Mouse (Mus musculus): ENCODE results near the gene Arg1. TPM values are rescaled to one million over a fixed set of nuclear protein-coding genes. Genes with fewer than 3 reads are reported as not detected.

Arg1 gene
- total and polyA plus RNA-seq, 3 experiments, result 0.26 TPM; not detected in 2

GRCm38 (mm10) chr10:24924296-24924695 lies 3.0 kb downstream of the Arg1 start:
- Histone ChIP-seq H3K79me2 (ENCODE audit: control insufficient read depth, insufficient read depth, low read length, poor library complexity) (no peaks in the 10 kb centered on the region), H3K9me3 (replicated peaks; ENCODE audit: insufficient read depth, low read length) (no peaks in the 10 kb centered on the region), H3K9ac (ENCODE audit: control insufficient read depth, low read depth, low read length, poor library complexity, severe bottlenecking) (no peak overlapping the region), H3K27ac (ENCODE audit: control insufficient read depth, low read depth, low read length) (no peak overlapping the region), H3K36me3 (ENCODE audit: control insufficient read depth in 1 of 2, insufficient read depth in 2 of 2, low read length in 2 of 2) (no peaks in the 10 kb centered on the region), H3K4me3 (ENCODE audit: control insufficient read depth in 1 of 2, insufficient read depth in 1 of 2, low read depth in 2 of 2, low read length in 2 of 2) (no peak overlapping the region), H3K27me3 (ENCODE audit: control insufficient read depth in 1 of 2, insufficient read depth in 2 of 2, low read length in 2 of 2) (no peaks in the 10 kb centered on the region), H3K4me1 (ENCODE audit: control insufficient read depth in 1 of 2, insufficient read depth in 2 of 2, low read length in 2 of 2) (no peaks in the 10 kb centered on the region)
- no peak for DNase-seq (ENCODE audit: low read depth, low spot score)
- TF ChIP-seq JUND (IDR thresholded peaks at IDR 0.05; ENCODE audit: low read depth, low read length) (no peak), HCFC1 (IDR thresholded peaks at IDR 0.05; ENCODE audit: low read depth, low read length) (no peak), NELFE (IDR thresholded peaks at IDR 0.05; ENCODE audit: low read depth, low read length) (no peak), SIN3A (IDR thresholded peaks at IDR 0.05; ENCODE audit: low read length) (no peak), ZKSCAN1 (IDR thresholded peaks at IDR 0.05; ENCODE audit: low read depth, low read length) (no peak), MXI1 (IDR thresholded peaks at IDR 0.05; ENCODE audit: low read depth, low read length) (no peak), MYB (IDR thresholded peaks at IDR 0.05; ENCODE audit: low read depth, low read length) (no peak), SMC3 (IDR thresholded peaks at IDR 0.05; ENCODE audit: low read depth, low read length) (no peak), MYC (IDR thresholded peaks at IDR 0.05; ENCODE audit: low read depth, low read length) (no peak), RCOR1 (IDR thresholded peaks at IDR 0.05; ENCODE audit: low read depth, low read length) (no peak), POLR2A (IDR thresholded peaks at IDR 0.05; ENCODE audit: control insufficient read depth in 1 of 2, insufficient read depth in 1 of 2, low read depth in 1 of 2, low read length in 2 of 2, poor library complexity in 1 of 2) (no peak)

GRCm38 (mm10) chr10:24922977-24923376 lies 4.3 kb downstream of the Arg1 start:
- no peak for DNase-seq (ENCODE audit: low read depth, low spot score)
- TF ChIP-seq MAX (IDR thresholded peaks at IDR 0.05; ENCODE audit: low read length) (no peak), ZKSCAN1 (IDR thresholded peaks at IDR 0.05; ENCODE audit: low read depth, low read length) (no peak), JUND (IDR thresholded peaks at IDR 0.05; ENCODE audit: low read depth, low read length) (no peak), MXI1 (IDR thresholded peaks at IDR 0.05; ENCODE audit: low read depth, low read length) (no peak), TCF12 (IDR thresholded peaks at IDR 0.05; ENCODE audit: low read depth, low read length) (no peak), RAD21 (IDR thresholded peaks at IDR 0.05; ENCODE audit: low read depth, low read length) (no peak), ELF1 (IDR thresholded peaks at IDR 0.05; ENCODE audit: low read depth, low read length) (no peak), SIN3A (IDR thresholded peaks at IDR 0.05; ENCODE audit: low read length) (no peak)
- no peak overlapping the region for H3K9ac ChIP-seq (ENCODE audit: control insufficient read depth, low read depth, low read length, poor library complexity, severe bottlenecking)
- H3K27me3 ChIP-seq (ENCODE audit: control insufficient read depth in 1 of 2, insufficient read depth in 2 of 2, low read length in 2 of 2), result no peaks in the 10 kb centered on the region
- H3K27ac ChIP-seq (ENCODE audit: control insufficient read depth, low read depth, low read length), result no peak overlapping the region
- no peak overlapping the region for H3K4me3 ChIP-seq (ENCODE audit: control insufficient read depth in 1 of 2, insufficient read depth in 1 of 2, low read depth in 2 of 2, low read length in 2 of 2)
- no peaks in the 10 kb centered on the region for H3K9me3 ChIP-seq (replicated peaks; ENCODE audit: insufficient read depth, low read length)
- H3K4me1 ChIP-seq (ENCODE audit: control insufficient read depth in 1 of 2, insufficient read depth in 2 of 2, low read length in 2 of 2), result no peaks in the 10 kb centered on the region
- H3K79me2 ChIP-seq (ENCODE audit: control insufficient read depth, insufficient read depth, low read length, poor library complexity), result no peaks in the 10 kb centered on the region
- H3K36me3 ChIP-seq (ENCODE audit: control insufficient read depth in 1 of 2, insufficient read depth in 2 of 2, low read length in 2 of 2), result no peaks in the 10 kb centered on the region

- H3K27me3 ChIP-seq (ENCODE audit: control insufficient read depth in 1 of 2, insufficient read depth in 2 of 2, low read length in 2 of 2), result no peaks in the 10 kb centered on the region
- H3K4me3 ChIP-seq (ENCODE audit: control insufficient read depth in 1 of 2, insufficient read depth in 1 of 2, low read depth in 2 of 2, low read length in 2 of 2), result no peak overlapping the region
- H3K9me3 ChIP-seq (replicated peaks; ENCODE audit: insufficient read depth, low read length), result no peaks in the 10 kb centered on the region
- no peaks in the 10 kb centered on the region for H3K4me1 ChIP-seq (ENCODE audit: control insufficient read depth in 1 of 2, insufficient read depth in 2 of 2, low read length in 2 of 2)
- no peak overlapping the region for H3K27ac ChIP-seq (ENCODE audit: control insufficient read depth, low read depth, low read length)
- no peak overlapping the region for H3K9ac ChIP-seq (ENCODE audit: control insufficient read depth, low read depth, low read length, poor library complexity, severe bottlenecking)
- peaks cover 0 to 7% of the 10 kb centered on the region in 2 experiments; a peak in 2 of 4 replicates for H3K36me3 ChIP-seq (ENCODE audit: control insufficient read depth in 1 of 2, insufficient read depth in 2 of 2, low read length in 2 of 2)
- TF ChIP-seq MAX (IDR thresholded peaks at IDR 0.05; ENCODE audit: low read length), result no peak
- TF ChIP-seq MXI1 (IDR thresholded peaks at IDR 0.05; ENCODE audit: low read depth, low read length), result no peak
- TF ChIP-seq ZNF384 (IDR thresholded peaks at IDR 0.05; ENCODE audit: low read depth, low read length), result no peak
- no peak for TF ChIP-seq USF1 (IDR thresholded peaks at IDR 0.05; ENCODE audit: low read depth, low read length)
- TF ChIP-seq NELFE (IDR thresholded peaks at IDR 0.05; ENCODE audit: low read depth, low read length), result no peak
- TF ChIP-seq ZKSCAN1 (IDR thresholded peaks at IDR 0.05; ENCODE audit: low read depth, low read length), result no peak
- no peak for TF ChIP-seq USF2 (IDR thresholded peaks at IDR 0.05; ENCODE audit: borderline replicate concordance in 1 of 2, insufficient read depth in 1 of 2, low read depth in 1 of 2, low read length in 2 of 2)
- TF ChIP-seq EP300 (IDR thresholded peaks at IDR 0.05; ENCODE audit: low read depth in 1 of 2, low read length in 2 of 2), result no peak
- no peak for DNase-seq (ENCODE audit: low read depth, low spot score)
- no peaks in the 10 kb centered on the region for H3K79me2 ChIP-seq (ENCODE audit: control insufficient read depth, insufficient read depth, low read length, poor library complexity)
Observed at GRCm38 (mm10) chr10:24915486-24915885, 11.8 kb downstream of the Arg1 start.

Data from MEL (cell line).